Mouse (Mus musculus): Measurements from ENCODE around the gene Gli2.

- TF ChIP-seq POLR2A (IDR thresholded peaks at IDR 0.05; ENCODE audit: extremely low read depth, insufficient read depth, low read length): no peak
- TF ChIP-seq CTCF (IDR thresholded peaks at IDR 0.05; ENCODE audit: low read depth, low read length): no peak
Measured at GRCm38 (mm10) chr1:118916477-118917075, 136.8 kb downstream of the Gli2 start.

Data from liver, adult 2 months (tissue).